Mouse (Mus musculus) MEL (cell line): ENCODE results near the gene Col15a1.

Experiments
- CHD2 ChIP-seq: IDR thresholded peaks from 2 replicates; pipeline ENCODE4 v1.6.1; 2011; ENCODE audit warnings: low read length, improper control_type of control experiment
- MAFK ChIP-seq: IDR thresholded peaks from 2 replicates; pipeline ENCODE4 v1.6.1; 2011; ENCODE audit warnings: low read depth, mild to moderate bottlenecking, low read length, improper control_type of control experiment, borderline replicate concordance
- MAX ChIP-seq: IDR thresholded peaks from 2 replicates; pipeline ENCODE4 v1.6.1; 2011; ENCODE audit warnings: low read length, improper control_type of control experiment
- POLR2A ChIP-seq, 2 experiments: IDR thresholded peaks; 2 replicates each; pipeline ENCODE4 v1.6.1; 2011 to 2012; ENCODE audit warnings: low read length in 2 of 2, mild to moderate bottlenecking in 2 of 2, control low read depth in 1 of 2, improper control_type of control experiment in 1 of 2, low read depth in 1 of 2, moderate library complexity in 1 of 2; ENCODE audit not compliant: control insufficient read depth in 1 of 2, insufficient read depth in 1 of 2, poor library complexity in 1 of 2

GRCm38 (mm10) chr4:47351386-47352049, 143.6 kb downstream of the Col15a1 start:
- TF ChIP-seq CHD2, result no peak
- TF ChIP-seq POLR2A (IDR thresholded peaks at IDR 0.05; ENCODE audit: control insufficient read depth in 1 of 2, insufficient read depth in 1 of 2, low read depth in 1 of 2, low read length in 2 of 2, poor library complexity in 1 of 2), result no peak
- TF ChIP-seq MAFK, result no peak
- TF ChIP-seq MAX, result no peak; the same call in 1 of the 2 replicates
